Mouse (Mus musculus): Measurements from ENCODE around the gene C2cd4c.

DNA sequence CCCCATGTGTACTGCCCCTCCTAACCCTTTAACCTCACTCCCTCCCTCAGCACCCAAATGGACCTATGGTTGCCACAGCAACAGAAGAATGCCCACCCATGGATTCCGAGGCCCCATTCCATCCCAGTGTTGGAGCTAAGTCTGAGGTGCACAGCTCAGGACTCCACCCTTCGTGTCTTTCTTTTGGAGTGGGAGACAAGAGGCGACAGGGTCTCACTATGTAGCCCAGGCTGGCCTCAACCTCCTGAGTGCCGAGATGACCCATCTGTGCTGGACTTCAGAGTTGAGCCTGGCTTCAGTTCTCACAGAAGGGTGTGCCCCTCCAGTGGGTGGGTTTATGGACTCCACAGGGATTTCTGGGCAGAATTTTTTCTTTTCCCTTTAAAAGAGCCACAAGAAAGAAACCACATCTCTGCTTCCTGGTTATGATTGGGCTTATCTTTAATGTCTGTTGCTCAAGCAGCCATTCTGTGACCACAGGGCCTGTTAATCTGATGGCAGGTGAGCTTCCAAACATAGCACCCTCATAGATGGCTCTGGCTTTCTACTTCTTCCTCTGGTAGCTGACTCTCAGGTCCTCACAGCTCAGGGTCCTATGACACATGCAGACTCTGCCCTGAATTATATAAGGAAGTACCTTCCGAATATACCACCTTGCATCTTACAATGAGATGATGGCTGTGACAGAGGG is 26.6 kb downstream of the C2cd4c start, which contains the start of gene Theg:
- TF ChIP-seq POLR2A (IDR thresholded peaks at IDR 0.05; ENCODE audit: control insufficient read depth, extremely low read depth, insufficient read depth, low read length, poor library complexity) (no peak), CTCF (IDR thresholded peaks at IDR 0.05; ENCODE audit: borderline replicate concordance, control insufficient read depth, extremely low read depth, insufficient read depth, low read length, poor library complexity) (no peak)

Measured in thymus, adult 2 months (tissue).